Mouse (Mus musculus) kidney, embryonic 14.5 days (tissue): ENCODE data around the gene Timm10. TPM values are rescaled to one million over a fixed set of nuclear protein-coding genes. Genes with fewer than 3 reads are reported as not detected.

Source experiments
- ATAC-seq: fragments of 200-750 bp; cut with Nextera tagmentation; 2 replicates; pipeline ENCODE4 v1.8.0; 2017; ENCODE audit warnings: moderate number of reproducible peaks, mild to moderate bottlenecking, moderate TSS enrichment, moderate library complexity; ENCODE audit not compliant: low FRiP score, low TSS enrichment
- H3K27ac ChIP-seq: fragments of 300-500 bp; sonication (generic); 2 replicates; pipeline ENCODE4 v1.5.1; 2014; ENCODE audit warnings: low read depth, mild to moderate bottlenecking, low read length, moderate library complexity, mixed read lengths
- H3K27me3 ChIP-seq: fragments of 300-500 bp; sonication (generic); 2 replicates; pipeline ENCODE4 v1.6.1; 2014; ENCODE audit warnings: mild to moderate bottlenecking, low read length; ENCODE audit not compliant: control insufficient read depth, insufficient read depth
- H3K36me3 ChIP-seq: fragments of 300-500 bp; sonication (generic); 2 replicates; pipeline ENCODE4 v1.6.1; 2014; ENCODE audit warnings: low read length, mixed read lengths; ENCODE audit not compliant: control insufficient read depth, insufficient read depth
- H3K4me1 ChIP-seq: fragments of 300-500 bp; sonication (generic); 2 replicates; pipeline ENCODE4 v1.6.1; 2014; ENCODE audit warnings: low read length, mixed read lengths; ENCODE audit not compliant: control insufficient read depth, insufficient read depth
- H3K4me2 ChIP-seq: fragments of 300-500 bp; sonication (generic); replicated peaks from 2 replicates; pipeline ENCODE4 v1.6.1; 2014; ENCODE audit warnings: low read depth, mild to moderate bottlenecking, low read length
- H3K4me3 ChIP-seq: fragments of 300-500 bp; sonication (generic); 2 replicates; pipeline ENCODE4 v1.5.1; 2014; ENCODE audit warnings: mild to moderate bottlenecking, low read length
- H3K9ac ChIP-seq: fragments of 300-500 bp; sonication (generic); 2 replicates; pipeline ENCODE4 v1.6.1; 2014; ENCODE audit warnings: low read depth, mild to moderate bottlenecking, low read length, moderate library complexity
- H3K9me3 ChIP-seq: fragments of 300-500 bp; sonication (generic); 2 replicates; pipeline ENCODE4 v1.6.1; 2016; ENCODE audit warnings: low read length; ENCODE audit not compliant: control insufficient read depth
- WGBS: fragments of 180-500 bp; shearing (Covaris S2); extraction: QIAGEN DNeasy Blood & Tissue Kit; methylation state at CpG from one replicate; pipeline ENCODE4 v1.1.7; 2014; 5-methylcytosine and 5-hydroxymethylcytosine counted together
- polyA plus RNA-seq: library from polyadenylated mRNA; unstranded; fragments of >200 nt; fragmentation: Nextera tagmentation; extraction: Ambion mirVana; gene quantifications from 2 replicates; pipeline ENCODE4 v1.2.1, GENCODE M21; 2014

Gene Timm10
- polyA plus RNA-seq = 65.3 and 79.4 TPM in 2 replicates

- Histone ChIP-seq H3K27me3 (no peaks in the 10 kb centered on the region), H3K9ac (peak within 1 kb of the TSS; percentile 54), H3K27ac (peak within 1 kb of the TSS; percentile 38), H3K4me2 (peak within 1 kb of the TSS; percentile 80), H3K36me3 (peaks cover 13% of the 10 kb centered on the region), H3K4me1 (peaks cover 10% of the 10 kb centered on the region; the same call in 1 of the 2 replicates), H3K4me3 (peak within 1 kb of the TSS; percentile 97), H3K9me3 (no peaks in the 10 kb centered on the region)
- ATAC-seq = peak; percentile 91
- under 1% methylated on average over 34 of the region's 34 CpGs for WGBS
Observed at GRCm38 (mm10) chr2:84826488-84827282, at the start of gene Timm10. TSS of gene Timm10 (plus strand) at chr2:84826997.

GRCm38 (mm10) chr2:84777706-84778105 is 49.1 kb upstream of the Timm10 start:
- WGBS = 63% methylated on average over 3 of the region's 3 CpGs
- no peak for ATAC-seq
- Histone ChIP-seq H3K4me2 (no peak overlapping the region), H3K9me3 (no peaks in the 10 kb centered on the region), H3K9ac (no peak overlapping the region), H3K27me3 (no peaks in the 10 kb centered on the region), H3K4me3 (no peak overlapping the region), H3K36me3 (no peaks in the 10 kb centered on the region), H3K4me1 (no peaks in the 10 kb centered on the region), H3K27ac (no peak overlapping the region)

- H3K4me3 ChIP-seq = no peak overlapping the region
- 58% methylated on average over 6 of the region's 6 CpGs for WGBS
- H3K4me1 ChIP-seq = no peaks in the 10 kb centered on the region
- no peaks in the 10 kb centered on the region for H3K9me3 ChIP-seq
- H3K27me3 ChIP-seq = no peaks in the 10 kb centered on the region
- no peaks in the 10 kb centered on the region for H3K36me3 ChIP-seq
- no peak overlapping the region for H3K27ac ChIP-seq
- no peak for ATAC-seq
- H3K4me2 ChIP-seq = no peak overlapping the region
- no peak overlapping the region for H3K9ac ChIP-seq
Observed at GRCm38 (mm10) chr2:84779210-84779609, 47.6 kb upstream of the Timm10 start.

GRCm38 (mm10) chr2:84783315-84783714 is 43.5 kb upstream of the Timm10 start:
- Histone ChIP-seq H3K4me2 (no peak overlapping the region), H3K9ac (no peak overlapping the region), H3K36me3 (no peaks in the 10 kb centered on the region), H3K4me1 (no peaks in the 10 kb centered on the region), H3K27me3 (no peaks in the 10 kb centered on the region), H3K27ac (no peak overlapping the region), H3K4me3 (no peak overlapping the region), H3K9me3 (no peaks in the 10 kb centered on the region)
- no peak for ATAC-seq
- WGBS = 80% methylated on average over 1 of the region's 1 CpGs

GRCm38 (mm10) chr2:84783840-84784566 is 42.8 kb upstream of the Timm10 start:
- no peak for ATAC-seq
- Histone ChIP-seq H3K4me3 (no peak overlapping the region), H3K4me1 (no peaks in the 10 kb centered on the region), H3K27me3 (no peaks in the 10 kb centered on the region), H3K36me3 (no peaks in the 10 kb centered on the region), H3K9ac (no peak overlapping the region), H3K9me3 (no peaks in the 10 kb centered on the region), H3K4me2 (no peak overlapping the region), H3K27ac (0 out of 2 replicates have a peak overlapping the region, but pooled peaks have one; percentile 51)
- 67% methylated on average over 3 of the region's 3 CpGs for WGBS

GRCm38 (mm10) chr2:84788316-84788715 is 38.5 kb upstream of the Timm10 start:
- 75% methylated on average over 3 of the region's 3 CpGs for WGBS
- ATAC-seq = no peak
- no peak overlapping the region for H3K4me2 ChIP-seq

GRCm38 (mm10) chr2:84790418-84790817 is 36.4 kb upstream of the Timm10 start:
- H3K4me3 ChIP-seq = no peak overlapping the region
- no peak for ATAC-seq
- no peak overlapping the region for H3K9ac ChIP-seq
- H3K4me1 ChIP-seq = no peaks in the 10 kb centered on the region
- no peak overlapping the region for H3K4me2 ChIP-seq
- peaks cover 3% of the 10 kb centered on the region; the same call in 1 of the 2 replicates for H3K9me3 ChIP-seq
- H3K36me3 ChIP-seq = no peaks in the 10 kb centered on the region
- H3K27ac ChIP-seq = no peak overlapping the region
- no peaks in the 10 kb centered on the region for H3K27me3 ChIP-seq
- WGBS = 47% methylated on average over 9 of the region's 9 CpGs

More at GRCm38 (mm10) chr2:84788316-84788715, 38.5 kb upstream of the Timm10 start:
- H3K27me3 ChIP-seq = no peaks in the 10 kb centered on the region
- H3K27ac ChIP-seq = no peak overlapping the region
- no peaks in the 10 kb centered on the region for H3K36me3 ChIP-seq
- no peaks in the 10 kb centered on the region for H3K4me1 ChIP-seq
- H3K4me3 ChIP-seq = no peak overlapping the region
- H3K9ac ChIP-seq = no peak overlapping the region
- no peaks in the 10 kb centered on the region for H3K9me3 ChIP-seq

GRCm38 (mm10) chr2:84792516-84792915 is 34.3 kb upstream of the Timm10 start:
- H3K9ac ChIP-seq = no peak overlapping the region
- H3K36me3 ChIP-seq = no peaks in the 10 kb centered on the region
- H3K9me3 ChIP-seq = peaks cover 6% of the 10 kb centered on the region; the same call in 1 of the 2 replicates
- H3K4me2 ChIP-seq = no peak overlapping the region
- H3K4me1 ChIP-seq = no peaks in the 10 kb centered on the region
- no peak overlapping the region for H3K4me3 ChIP-seq
- no peaks in the 10 kb centered on the region for H3K27me3 ChIP-seq
- ATAC-seq = no peak
- H3K27ac ChIP-seq = no peak overlapping the region
- WGBS = 74% methylated on average over 3 of the region's 3 CpGs

GRCm38 (mm10) chr2:84793154-84793553 is 33.6 kb upstream of the Timm10 start:
- no peak overlapping the region for H3K4me2 ChIP-seq
- H3K9me3 ChIP-seq = peaks cover 6% of the 10 kb centered on the region; the same call in 1 of the 2 replicates
- WGBS = 83% methylated on average over 3 of the region's 3 CpGs
- no peaks in the 10 kb centered on the region for H3K36me3 ChIP-seq
- 0 out of 2 replicates have a peak, but pooled peaks cover 4% of the 10 kb centered on the region for H3K4me1 ChIP-seq
- H3K4me3 ChIP-seq = no peak overlapping the region
- no peak overlapping the region for H3K9ac ChIP-seq
- no peak for ATAC-seq
- no peak overlapping the region for H3K27ac ChIP-seq
- H3K27me3 ChIP-seq = no peaks in the 10 kb centered on the region
